Mouse (Mus musculus) liver, embryonic 14.5 days (tissue): ENCODE measurements at regions not wholly inside any gene's neighbourhood (a gene's known extent, or its start where the extent isn't known, plus 50 kb on each side); places are given as distances from the start of the nearest gene placed in this dataset.
A peak's percentile ranks its signal among the peaks of the same experiment; 100 is the strongest.

ENCODE experiments used
- CTCF ChIP-seq: IDR thresholded peaks from 2 replicates; pipeline ENCODE4 v1.5.1; 2016; ENCODE audit warnings: antibody characterized with exemption, low read depth, control low read depth
- EP300 ChIP-seq: IDR thresholded peaks from 2 replicates; pipeline ENCODE4 v1.6.1; 2016; ENCODE audit warnings: antibody characterized with exemption, low read depth

- no peak for TF ChIP-seq EP300
- peak; percentile 49; the same call in 1 of the 2 replicates for TF ChIP-seq CTCF
Measured at GRCm38 (mm10) chr2:66961808-66962519, 177.2 kb upstream of the Scn7a start.
